Mouse (Mus musculus) CH12F3 (cell line): ENCODE data around the gene Zfp706.

Source experiments
- in situ Hi-C: fragments of 300-500 bp; cut with MboI; formaldehyde crosslinking; loops from 2 replicates; pipeline ENCODE4 v1.14.3; 2020; ENCODE audit warnings: low sequenced_read_pairs

Gene Zfp706

DNA sequence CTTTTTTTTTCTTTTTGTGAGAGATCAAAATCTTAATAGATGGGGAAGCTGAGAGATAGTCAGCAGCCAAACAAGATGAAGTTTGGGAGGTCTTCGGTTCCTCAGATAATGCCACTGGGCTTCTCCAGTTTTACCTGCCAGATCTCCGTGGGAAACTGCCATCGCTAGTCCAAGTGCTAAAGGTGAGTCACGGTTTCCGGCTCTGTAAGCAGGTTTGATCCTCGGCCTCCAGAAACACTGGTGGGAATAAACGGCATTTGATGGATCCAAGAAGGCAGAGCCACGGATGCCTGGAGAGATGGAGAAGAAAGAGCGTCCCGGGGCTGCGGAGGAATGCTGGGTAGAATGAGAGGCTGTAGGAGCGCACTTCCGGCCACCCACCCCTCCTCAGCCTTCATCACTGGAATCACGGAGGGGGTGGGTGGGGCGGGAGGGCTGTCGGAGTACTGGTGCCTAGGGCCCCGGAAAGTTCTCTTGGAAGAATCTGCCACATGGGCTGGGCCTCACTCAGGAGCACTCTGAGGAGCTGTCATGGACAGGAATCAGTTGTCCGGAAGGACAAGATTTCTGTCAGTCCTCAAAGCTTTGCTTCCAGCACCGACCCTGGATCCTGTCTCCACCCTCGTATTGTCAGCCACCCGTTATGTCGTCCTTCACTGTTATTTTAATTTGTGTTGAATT is 58.6 kb downstream of the Zfp706 start:
- in situ Hi-C loops: no loop called here
